ENCODE assay signal across 8 mouse cellular contexts in genomic region chr5:122285029-122285766, GRCm38 (mm10). TPM values are rescaled to one million over a fixed set of nuclear protein-coding genes. Genes with fewer than 3 reads are reported as not detected.
DNase-seq lines count a peak whose midpoint lies in the region; ATAC-seq and TF ChIP-seq lines count a peak whose summit lies in the region.

No protein-coding gene starts in this region.

- peak overlapping the region; percentile 89 for H3K4me3 ChIP-seq in liver, postnatal 0 days (ENCODE audit: low read depth, low read length)
- peak overlapping the region; percentile 91 for H3K4me3 ChIP-seq in neural tube, embryonic 15.5 days (replicated peaks)

- WGBS in liver, postnatal 0 days (ENCODE audit: insufficient replicate concordance): 1% methylated on average over 34 of the region's 34 CpGs
- under 1% methylated on average over 34 of the region's 34 CpGs for WGBS in neural tube, embryonic 15.5 days

- H3K27ac ChIP-seq in liver, postnatal 0 days (ENCODE audit: low read depth): peak overlapping the region; percentile 89
- peak overlapping the region; percentile 93 for H3K27ac ChIP-seq in neural tube, embryonic 15.5 days (replicated peaks)

- intact Hi-C loops in gastrocnemius, postnatal 36 days (cut with DNase I): no loop called here

- peak overlapping the region; percentile 95 for H3K9ac ChIP-seq in liver, postnatal 0 days (replicated peaks)
- peak overlapping the region; percentile 93 for H3K9ac ChIP-seq in neural tube, embryonic 15.5 days (replicated peaks)

- no peak for TF ChIP-seq EP300 in liver, postnatal 0 days (IDR thresholded peaks at IDR 0.05; ENCODE audit: low read depth)

- peak; percentile 27 for ATAC-seq in common myeloid progenitor, adult 5-6 weeks (replicated peaks; ENCODE audit: low read depth, poor library complexity, severe bottlenecking)
- ATAC-seq in liver, postnatal 0 days: peak; percentile 28
- peak; percentile 56 for ATAC-seq in neural tube, embryonic 15.5 days (ENCODE audit: low FRiP score)
- no peak for ATAC-seq in monocyte, adult 5-6 weeks (replicated peaks; ENCODE audit: insufficient number of reproducible peaks, low FRiP score, low TSS enrichment, poor library complexity, severe bottlenecking)

- peak overlapping the region; percentile 98 for H3K4me2 ChIP-seq in liver, postnatal 0 days (ENCODE audit: low read depth, low read length)
- peak overlapping the region; percentile 94 for H3K4me2 ChIP-seq in neural tube, embryonic 15.5 days

- H3K9me3 ChIP-seq in liver, postnatal 0 days (ENCODE audit: low read length): no peaks in the 10 kb centered on the region
- no peaks in the 10 kb centered on the region for H3K9me3 ChIP-seq in neural tube, embryonic 15.5 days (replicated peaks)

- TF ChIP-seq CTCF in liver, postnatal 0 days (IDR thresholded peaks at IDR 0.05; ENCODE audit: low read depth): peak; percentile 38; the same call in 1 of the 2 replicates

- no peaks in the 10 kb centered on the region for H3K27me3 ChIP-seq in liver, postnatal 0 days (ENCODE audit: insufficient read depth, low read length)
- H3K27me3 ChIP-seq in neural tube, embryonic 15.5 days (replicated peaks): no peaks in the 10 kb centered on the region

- H3K36me3 ChIP-seq in liver, postnatal 0 days (replicated peaks; ENCODE audit: insufficient read depth, low read length): peaks cover 9% of the 10 kb centered on the region; the same call in 1 of the 2 replicates
- 0 out of 2 replicates have a peak, but pooled peaks cover 4% of the 10 kb centered on the region for H3K36me3 ChIP-seq in neural tube, embryonic 15.5 days

- DNase-seq in 3134 (ENCODE audit: extremely low read depth, insufficient read length, low spot score): peak; percentile 69
- DNase-seq in R1 (ENCODE audit: low read depth, low spot score): peak; percentile 58
- peak; percentile 50 to 52 for DNase-seq in gastrocnemius, postnatal 36 days
- peak; percentile 57 for DNase-seq in kidney, adult 11 months
- peak; percentile 63 for DNase-seq in liver, postnatal 0 days

- peaks cover 42% of the 10 kb centered on the region for H3K4me1 ChIP-seq in liver, postnatal 0 days (ENCODE audit: insufficient read depth)
- H3K4me1 ChIP-seq in neural tube, embryonic 15.5 days: peaks cover 32% of the 10 kb centered on the region

RNA-seq across cellular contexts. Expression of gene Pptc7, which starts 1.0 kb away (rescaled TPM):
- 13.9 and 15.1 TPM in 2 replicates for total RNA-seq in common myeloid progenitor, adult 5-6 weeks (2017)
- total RNA-seq in gastrocnemius, postnatal 36 days (2021): 100 to 1,000 TPM in 1 of 2 experiments, 10 to 100 TPM in 1; 93.8 to 103 TPM
- 4.4 and 5.6 TPM in 2 replicates for polyA plus RNA-seq in liver, postnatal 0 days (2015; fragmentation: Nextera tagmentation; extraction: Ambion mirVana)
- polyA plus RNA-seq in neural tube, embryonic 15.5 days (2015; fragmentation: Nextera tagmentation; extraction: Ambion mirVana): 8.7 and 9.3 TPM in 2 replicates
- total RNA-seq in monocyte, adult 5-6 weeks (2017): 33.3 to 37.2 TPM (median 36.9 TPM) in 3 replicates

RNA-seq across cellular contexts. Expression of gene Tctn1, which starts 20.9 kb away (rescaled TPM):
- 2.4 and 8.8 TPM in 2 replicates for total RNA-seq in common myeloid progenitor, adult 5-6 weeks (2017)
- total RNA-seq in gastrocnemius, postnatal 36 days (2021): 1 to 10 TPM; 1.6 to 2.2 TPM
- polyA plus RNA-seq in liver, postnatal 0 days (2015; fragmentation: Nextera tagmentation; extraction: Ambion mirVana): 1.1 and 1.2 TPM in 2 replicates
- polyA plus RNA-seq in neural tube, embryonic 15.5 days (2015; fragmentation: Nextera tagmentation; extraction: Ambion mirVana): 5.8 and 6.0 TPM in 2 replicates
- 1.1 to 4.4 TPM (median 2.0 TPM) in 3 replicates for total RNA-seq in monocyte, adult 5-6 weeks (2017)
